Mouse (Mus musculus) kidney, postnatal 4 days (tissue): ENCODE data around the gene Acbd6.

Experiments
- DNase-seq, 2 experiments: peaks; one replicate each; pipeline ENCODE4 v3.0.0; 2021; ENCODE audit warnings: mixed read lengths in 2 of 2

The Acbd6 gene

DNA sequence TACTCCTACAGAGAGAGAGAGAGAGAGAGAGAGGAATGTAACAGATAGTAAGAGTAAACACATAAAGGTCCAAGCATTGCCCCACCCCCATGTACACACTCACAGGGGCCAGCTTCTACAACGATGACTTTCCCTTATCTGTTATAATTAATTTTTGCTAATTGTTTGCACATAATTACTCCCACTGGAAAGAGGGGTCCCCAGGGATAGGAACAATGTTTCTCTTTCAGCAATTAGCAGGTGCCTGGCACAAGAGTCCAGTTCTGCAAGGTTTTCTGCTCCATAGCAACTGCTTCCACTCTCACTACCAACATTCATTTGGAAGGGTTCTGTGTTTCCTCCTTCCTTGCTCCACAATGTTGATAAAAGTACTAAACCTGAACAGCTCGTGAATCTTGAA is 168.0 kb downstream of the Acbd6 start:
- no peak for DNase-seq

DNA sequence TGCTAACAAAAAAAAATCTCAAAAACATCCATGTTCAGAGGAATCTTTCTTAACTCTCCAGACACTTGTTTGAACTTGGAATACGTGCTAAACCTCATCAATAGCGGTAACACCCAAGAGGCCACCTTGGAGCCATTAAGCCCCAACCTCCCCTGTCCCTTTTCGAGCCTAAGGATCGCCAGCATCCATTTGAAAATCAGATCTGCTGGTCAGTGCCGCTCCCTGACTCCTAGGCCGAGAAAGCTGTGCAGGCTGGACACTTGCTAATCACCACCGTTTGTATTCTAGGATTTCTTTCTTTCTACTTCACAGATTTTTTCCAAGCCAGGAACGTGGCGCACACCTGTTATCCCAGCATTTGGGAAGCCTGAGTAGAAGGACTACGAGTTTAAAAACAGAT is 169.9 kb downstream of the Acbd6 start:
- no peak for DNase-seq

DNA sequence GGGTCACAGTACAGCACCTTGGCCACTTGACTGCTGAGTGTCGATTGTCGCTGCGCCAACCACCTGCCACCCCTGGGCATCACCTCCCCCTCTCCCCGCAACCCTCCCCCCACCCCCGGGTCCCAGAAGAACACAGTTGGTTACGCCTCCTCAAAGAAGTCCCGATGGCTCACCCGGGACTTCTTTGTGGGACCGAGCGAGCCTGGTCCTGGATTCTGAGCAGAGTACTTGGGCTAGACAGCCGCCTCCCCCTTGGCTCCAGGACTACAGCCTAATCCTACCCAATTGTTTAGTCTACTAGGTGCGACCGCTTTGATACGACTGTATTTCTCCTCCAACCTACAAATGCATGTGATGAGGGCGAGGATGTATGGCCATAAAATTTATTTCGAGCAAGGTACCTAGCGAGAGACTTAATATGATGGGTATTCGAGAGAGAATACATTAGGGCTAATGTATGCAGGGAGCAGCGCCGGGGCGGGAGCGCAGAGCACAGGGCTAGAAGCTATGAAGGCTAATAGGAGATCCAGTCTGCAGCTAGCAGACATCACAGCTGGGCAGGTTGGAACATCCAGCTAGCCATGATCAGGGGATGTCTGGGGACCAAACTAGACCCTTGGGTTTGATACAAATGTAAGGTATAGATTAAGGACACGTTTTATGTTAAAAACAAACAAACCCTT is 171.3 kb downstream of the Acbd6 start:
- DNase-seq = no peak

DNA sequence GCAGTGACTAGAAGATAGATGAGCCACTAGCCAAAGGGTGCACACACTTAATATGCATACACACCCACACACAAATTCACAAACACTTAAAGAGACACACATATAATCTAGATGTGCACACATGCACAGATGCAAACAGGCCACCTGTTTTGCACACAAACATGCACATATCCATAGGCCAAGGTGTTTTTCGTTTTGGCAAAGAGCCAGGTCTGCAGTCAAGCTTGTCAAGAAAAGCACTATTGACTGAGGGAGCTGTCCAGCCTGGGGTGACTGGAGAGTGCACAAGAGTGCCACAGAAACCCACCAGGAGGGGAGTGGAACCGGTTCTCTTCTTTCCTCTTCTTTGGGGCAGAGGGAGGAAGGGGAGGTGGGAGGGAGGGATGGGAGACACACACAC is 173.2 kb downstream of the Acbd6 start:
- DNase-seq = peak; percentile 40 to 61

DNA sequence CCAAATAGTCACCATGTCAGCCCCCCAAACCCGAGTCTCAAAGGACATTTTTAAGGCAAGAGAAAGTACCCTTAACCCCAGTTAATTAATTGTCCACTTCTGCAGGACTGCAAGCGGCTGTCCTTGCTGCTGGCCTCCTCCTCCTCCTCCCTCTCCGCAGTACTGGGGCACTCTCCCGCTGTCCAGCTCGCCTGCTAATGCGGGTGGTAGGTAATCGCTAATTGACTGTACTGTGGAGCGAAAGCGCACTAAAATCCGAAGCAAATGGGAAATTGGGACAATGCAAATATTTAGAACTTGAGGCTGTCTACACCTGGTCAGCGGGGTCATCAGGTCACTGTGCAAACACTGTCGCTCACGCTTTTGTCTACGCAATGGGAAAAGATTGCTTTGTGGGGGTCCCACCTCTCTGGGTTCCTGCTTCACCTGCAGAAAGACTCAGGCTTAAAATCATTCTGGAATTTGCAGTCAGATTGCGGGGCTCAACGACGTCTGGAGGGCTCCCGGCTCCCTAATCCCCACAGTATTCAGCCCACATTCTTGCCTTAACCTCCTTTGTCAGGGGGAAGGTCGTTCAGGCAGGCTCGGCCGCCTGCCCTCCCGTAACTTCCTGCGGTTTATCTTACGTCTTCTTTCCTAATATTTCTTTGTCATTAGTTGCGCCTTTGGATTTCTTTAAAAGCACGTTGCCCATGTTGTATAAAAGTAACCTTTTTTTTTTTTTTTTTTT is 178.3 kb downstream of the Acbd6 start:
- DNase-seq = peak in 1 of 2 experiments; percentile 14

DNA sequence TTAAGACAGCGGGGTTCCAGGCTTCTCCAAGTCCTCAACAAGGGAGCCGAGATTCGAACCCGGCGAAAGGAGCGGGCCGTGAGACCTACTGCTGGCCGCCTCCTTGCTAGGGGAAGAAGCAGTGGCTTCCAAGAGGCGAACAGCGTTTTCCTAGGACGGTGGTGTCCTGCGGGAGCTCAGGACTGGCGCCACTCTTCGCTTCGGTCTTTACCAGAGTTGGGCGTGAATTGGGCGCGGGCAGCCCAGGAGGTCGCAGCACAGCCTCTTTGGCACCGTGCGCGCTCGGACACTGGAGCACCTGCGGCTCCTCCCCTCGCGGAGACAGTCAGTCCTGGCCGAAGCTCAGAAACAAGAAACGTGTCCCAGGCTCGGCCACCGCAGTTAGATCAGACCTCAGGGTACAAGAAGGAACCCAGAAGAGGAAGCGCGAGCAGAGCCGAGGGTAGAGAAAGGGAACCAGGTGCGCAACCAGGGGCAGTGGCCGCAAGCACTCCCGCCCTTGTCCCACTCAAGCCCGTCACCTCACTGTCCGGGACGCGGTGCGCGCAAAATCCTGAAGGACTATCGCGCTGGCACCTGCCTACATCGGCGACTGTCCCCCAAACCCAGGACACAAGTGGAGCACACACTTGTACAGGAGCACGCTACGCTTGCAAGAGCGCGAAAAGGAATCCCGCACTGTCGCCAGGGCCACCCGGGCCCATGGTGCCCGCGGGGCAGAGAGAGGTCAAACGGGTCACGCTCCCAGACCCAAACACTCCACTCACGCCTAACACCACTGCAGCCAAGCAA is 179.3 kb downstream of the Acbd6 start:
- DNase-seq = peak; percentile 11 to 24

DNA sequence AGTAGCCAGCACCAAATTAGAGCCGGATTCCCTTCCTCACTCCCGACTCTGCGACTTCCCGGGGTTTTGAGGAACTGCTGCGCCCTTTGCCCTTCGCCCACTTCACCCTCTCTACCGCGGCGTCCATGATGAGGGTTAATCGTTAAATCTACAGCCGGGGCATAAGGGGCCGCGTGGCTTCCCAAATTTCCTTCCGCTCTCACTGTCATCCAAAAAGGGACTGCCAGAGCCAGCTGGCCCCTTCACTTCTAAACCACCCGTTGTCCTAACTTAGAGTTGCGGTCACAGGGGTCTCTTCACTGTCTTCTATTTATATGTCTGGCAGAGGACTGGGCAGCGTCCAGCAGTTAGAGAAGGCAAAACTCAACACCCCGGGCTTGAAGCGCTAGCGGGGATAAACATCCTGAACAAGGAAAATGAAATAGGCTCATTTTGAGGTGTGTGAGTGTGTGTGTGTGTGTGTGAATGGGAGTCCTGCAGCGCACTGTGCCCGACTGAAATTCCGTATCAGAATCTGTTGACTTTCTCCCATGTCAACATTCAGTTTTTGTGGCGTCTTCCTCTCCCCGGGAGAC is 180.0 kb downstream of the Acbd6 start:
- no peak for DNase-seq
